Mouse (Mus musculus): ENCODE data around the gene Farp1. TPM values are rescaled to one million over a fixed set of nuclear protein-coding genes. Genes with fewer than 3 reads are reported as not detected.

The Farp1 gene
- total RNA-seq, 2 experiments from 2014 or later, result not detected

DNA sequence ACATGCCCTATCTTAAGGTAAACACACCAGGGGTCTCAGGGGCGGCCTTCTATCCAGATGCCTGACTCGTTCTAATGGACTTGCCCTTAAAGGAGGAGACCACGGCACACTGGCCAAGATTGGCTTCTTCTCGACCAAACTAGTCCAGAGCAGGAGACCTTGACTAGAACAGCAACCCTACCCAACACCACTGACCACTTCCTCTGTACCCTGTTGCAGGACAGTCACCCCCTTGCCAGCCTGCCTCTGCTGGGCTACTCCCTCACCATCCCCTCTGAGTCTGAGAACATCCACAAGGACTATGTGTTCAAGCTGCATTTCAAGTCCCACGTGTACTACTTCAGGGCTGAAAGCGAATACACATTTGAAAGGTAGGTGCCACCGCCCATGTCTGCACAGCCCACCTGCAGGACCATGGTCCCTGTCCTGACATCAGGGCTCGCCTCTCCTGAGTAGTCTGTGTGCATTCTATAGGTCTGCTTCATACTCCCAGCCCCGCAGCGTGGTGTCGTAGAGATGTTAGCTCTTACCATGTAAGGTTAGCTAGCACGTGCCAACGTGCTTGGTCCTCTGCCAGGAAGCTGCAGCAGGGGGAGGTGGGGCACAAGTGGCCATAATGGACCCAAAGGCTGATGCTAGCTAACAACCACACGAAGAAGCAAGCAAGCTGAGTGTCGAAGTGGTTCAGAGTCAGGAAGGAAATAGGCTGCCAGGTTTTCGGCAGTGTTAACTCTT is 245.8 kb downstream of the Farp1 start:
- no peak for ATAC-seq (replicated peaks; ENCODE audit: low FRiP score, poor library complexity, severe bottlenecking)

DNA sequence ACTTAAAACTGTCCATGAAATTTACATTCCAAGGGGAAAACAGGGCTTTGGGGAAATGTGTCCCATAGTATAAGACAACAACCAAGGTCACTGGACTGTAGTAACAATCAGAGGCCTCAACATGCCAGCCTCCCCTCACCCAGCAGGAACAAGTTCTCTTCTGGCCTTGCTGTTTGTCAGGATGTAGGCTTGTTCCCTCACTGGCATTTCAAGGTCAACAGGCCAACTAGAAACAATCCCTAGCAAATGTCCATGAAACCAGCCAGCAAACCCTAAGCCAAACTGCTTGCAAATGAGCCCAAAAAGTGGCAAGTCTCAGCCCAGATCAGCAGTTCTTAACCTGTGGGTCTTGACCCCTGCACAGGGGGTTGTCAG is 246.3 kb downstream of the Farp1 start:
- ATAC-seq (replicated peaks; ENCODE audit: low FRiP score, poor library complexity, severe bottlenecking), result no peak

DNA sequence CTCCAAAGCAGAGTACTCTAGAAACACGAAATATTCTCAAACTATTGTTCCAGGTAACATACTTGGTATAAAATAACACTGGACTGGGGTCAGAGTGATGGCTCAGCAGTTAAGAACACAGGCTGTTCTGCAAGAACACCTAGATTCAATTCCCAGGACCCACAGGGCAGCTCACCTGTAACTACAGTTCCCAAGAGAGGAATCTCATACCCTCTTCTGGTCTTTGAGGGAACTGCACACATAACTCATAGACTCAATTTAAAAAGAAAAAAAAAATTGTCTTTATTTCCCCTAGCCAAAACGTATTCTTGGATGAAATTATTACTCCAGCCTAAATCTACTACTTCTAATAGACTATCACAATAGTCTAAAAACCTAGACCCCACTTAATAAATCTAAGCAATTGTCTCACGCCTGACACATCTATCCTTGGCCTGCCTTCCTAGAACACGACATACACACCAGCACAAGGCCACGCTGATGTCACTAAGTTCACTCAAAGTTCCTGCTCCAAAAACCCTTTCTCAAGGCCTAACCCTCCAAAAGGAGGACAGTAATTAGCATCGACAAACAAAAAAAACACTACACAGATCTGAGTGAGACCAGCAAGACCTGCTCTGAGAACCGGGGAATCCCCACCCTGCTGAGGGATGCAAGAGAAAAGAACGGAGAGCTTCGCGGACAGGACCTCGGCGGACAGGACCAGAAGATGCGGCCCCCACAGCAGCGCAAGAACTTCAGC is 250.6 kb downstream of the Farp1 start:
- no peak for ATAC-seq (replicated peaks; ENCODE audit: low FRiP score, poor library complexity, severe bottlenecking)

DNA sequence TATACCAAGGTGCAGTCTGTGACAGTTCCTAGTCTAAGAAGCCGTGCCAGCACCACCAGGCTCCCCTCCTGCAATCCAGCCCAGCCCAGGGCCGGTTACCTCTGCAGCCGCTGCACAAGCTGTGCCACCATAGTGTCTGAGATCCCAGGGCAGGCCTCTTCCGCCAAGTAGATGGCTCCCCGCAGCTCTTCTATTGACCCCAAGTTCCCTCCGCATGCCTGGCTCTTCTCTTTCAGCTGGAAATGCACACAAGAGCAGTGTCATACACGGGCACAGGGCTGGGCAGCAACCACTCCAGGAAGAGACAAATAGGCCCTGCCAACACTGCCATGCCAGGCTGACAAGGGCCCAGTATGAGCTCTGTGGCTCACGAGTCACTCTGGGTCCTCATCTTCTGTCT is 256.9 kb downstream of the Farp1 start:
- 0 out of 2 replicates have a peak, but pooled peaks have one; percentile 25 for ATAC-seq (replicated peaks; ENCODE audit: low FRiP score, poor library complexity, severe bottlenecking)

DNA sequence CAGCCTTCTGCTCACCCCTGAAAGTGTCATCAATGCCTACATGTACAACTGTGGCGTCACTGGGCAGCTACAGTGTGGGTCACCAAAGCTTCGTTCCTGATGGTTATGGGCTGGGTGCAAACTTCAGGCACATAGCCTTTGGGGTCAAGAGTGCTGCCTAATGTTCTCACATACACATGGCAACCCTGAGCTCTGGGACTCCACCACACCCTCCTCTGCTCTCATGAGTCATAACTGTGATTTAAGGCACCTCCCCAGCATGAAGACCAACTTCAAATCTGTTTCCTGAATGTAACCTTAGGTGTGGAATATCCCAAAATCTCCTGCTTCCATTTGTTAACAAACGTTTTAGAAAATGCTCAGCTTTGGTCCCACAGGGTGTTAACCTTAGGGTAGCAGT is 257.4 kb downstream of the Farp1 start:
- ATAC-seq (replicated peaks; ENCODE audit: low FRiP score, poor library complexity, severe bottlenecking), result no peak

DNA sequence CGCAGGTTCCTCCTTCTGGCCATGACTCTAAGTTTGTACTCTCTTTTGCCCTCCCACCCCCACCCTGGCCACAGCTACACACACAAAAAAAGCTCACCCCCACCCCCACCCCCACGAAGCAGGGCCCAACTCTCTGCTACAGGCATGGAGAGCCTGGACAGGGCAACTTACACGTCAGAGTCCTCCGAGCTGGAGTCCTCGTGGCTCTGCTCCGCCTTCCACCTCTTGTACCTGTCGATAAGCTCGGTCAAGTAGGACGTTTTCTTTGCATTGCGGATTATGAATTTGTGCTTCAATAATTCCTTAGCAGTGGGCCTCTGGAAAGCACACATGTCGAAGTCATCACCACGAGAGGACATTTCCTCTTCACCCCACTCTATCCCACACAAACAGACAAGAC is 259.5 kb downstream of the Farp1 start:
- no peak for ATAC-seq (replicated peaks; ENCODE audit: low FRiP score, poor library complexity, severe bottlenecking)

DNA sequence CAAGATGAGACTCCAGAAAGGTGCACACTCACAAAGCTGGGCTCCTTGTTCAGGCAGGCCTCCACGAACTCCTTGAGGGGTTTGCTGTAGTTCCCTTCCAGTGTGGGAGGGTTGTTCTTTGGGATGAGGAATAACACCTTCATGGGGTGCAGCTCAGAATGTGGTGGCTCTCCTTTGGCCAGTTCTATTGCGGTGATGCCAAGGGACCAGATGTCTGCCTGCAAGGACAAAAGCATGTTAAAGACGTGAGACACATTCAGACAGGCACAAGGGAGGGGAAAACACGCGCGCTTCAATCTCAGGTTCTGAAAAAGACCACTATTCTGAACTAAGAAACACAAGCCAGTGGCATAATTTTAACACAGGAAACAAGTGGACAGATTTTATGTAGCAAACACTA is 262.1 kb downstream of the Farp1 start:
- ATAC-seq (replicated peaks; ENCODE audit: low FRiP score, poor library complexity, severe bottlenecking), result no peak

DNA sequence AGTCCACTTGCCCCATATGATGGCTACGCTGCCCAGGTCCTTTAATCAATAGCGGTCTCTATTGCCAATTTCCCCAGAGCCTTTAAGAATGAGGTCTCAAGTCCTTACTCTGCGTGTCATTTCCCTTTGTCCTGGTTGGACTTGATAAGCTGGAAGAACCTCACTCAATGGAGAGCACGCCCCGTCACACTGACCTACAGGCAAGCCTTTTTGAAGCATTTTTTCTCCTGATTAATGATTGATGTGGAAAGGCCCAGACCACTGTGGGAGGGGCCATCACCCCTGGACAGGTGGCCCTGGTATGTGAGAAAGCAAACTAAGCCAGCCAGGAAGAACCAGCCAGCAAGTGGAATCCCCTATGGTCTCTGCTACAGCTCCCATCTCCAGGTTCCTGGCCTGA is 263.5 kb downstream of the Farp1 start:
- no peak for ATAC-seq (replicated peaks; ENCODE audit: low FRiP score, poor library complexity, severe bottlenecking)

DNA sequence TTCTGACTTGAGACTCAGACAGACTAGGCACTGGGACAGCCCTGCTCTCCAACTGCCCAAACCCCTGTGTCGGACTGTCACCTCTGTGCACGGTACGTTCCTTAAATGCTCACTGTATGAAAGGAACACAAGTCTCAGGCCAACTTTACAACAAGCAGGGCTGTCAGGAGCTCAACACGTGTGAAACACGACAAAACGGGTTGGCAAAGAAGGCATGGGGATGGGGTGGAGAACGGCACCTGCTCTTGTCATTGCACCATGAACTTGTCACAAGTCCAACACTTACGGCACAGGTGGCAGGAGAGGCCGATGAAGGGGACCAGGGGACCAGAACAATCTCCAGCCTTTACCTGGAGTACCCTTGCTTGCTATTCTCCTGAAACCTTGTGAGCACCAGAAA is 264.1 kb downstream of the Farp1 start:
- no peak for ATAC-seq (replicated peaks; ENCODE audit: low FRiP score, poor library complexity, severe bottlenecking)

DNA sequence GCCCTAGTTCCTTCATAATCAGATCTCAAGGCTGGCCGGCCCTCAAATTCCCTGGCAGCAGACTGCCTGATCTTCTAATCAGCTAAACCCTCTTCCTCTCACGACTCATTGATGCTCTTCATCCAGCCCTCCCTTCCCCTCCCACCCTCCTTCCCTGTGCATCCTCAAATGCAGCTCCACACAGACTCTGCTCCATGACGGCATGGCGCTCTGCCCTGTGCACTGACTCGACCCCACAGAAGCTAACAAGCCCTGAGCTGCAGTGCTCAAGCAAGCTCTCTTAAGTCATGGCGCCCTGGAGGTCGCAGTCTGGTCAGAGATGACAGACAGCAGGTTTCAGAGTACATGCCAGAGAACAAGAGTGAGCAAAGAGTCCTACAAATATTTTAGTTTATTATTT is 269.5 kb downstream of the Farp1 start:
- ATAC-seq (replicated peaks; ENCODE audit: low FRiP score, poor library complexity, severe bottlenecking), result no peak

DNA sequence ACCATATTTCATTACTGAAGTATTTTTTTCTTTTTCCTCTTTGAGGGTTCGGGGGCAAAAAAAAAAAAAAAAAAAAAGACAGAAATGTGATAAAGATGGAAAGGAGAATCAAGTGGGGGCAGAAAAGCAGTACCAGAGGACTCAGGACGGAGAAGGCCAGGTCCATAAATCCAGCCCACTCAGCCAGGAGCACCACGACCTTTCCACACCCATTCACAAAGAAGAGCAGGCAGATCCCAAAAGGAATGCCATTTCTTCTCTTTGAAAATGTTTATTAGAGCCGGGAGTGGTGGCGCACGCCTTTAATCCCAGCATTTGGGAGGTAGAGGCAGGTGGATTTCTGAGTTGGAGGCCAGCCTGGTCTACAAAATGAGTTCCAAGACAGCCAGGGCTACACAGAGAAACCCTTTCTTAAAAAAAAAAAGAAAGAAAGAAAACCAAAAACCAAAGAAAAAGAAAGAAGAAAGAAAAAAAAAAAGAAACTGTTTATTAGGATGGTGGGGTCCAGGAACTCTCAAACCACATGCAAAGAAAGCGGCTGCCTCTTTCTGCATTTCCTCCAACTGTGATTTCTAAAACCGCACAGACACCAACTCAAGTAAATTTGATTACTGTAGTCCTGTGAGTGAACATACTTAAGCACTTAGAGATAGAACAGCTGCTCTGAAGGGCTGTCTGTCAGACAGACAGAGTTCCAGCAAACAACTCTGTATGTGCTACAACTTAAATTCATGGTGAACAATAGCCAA is 270.5 kb downstream of the Farp1 start:
- no peak for ATAC-seq (replicated peaks; ENCODE audit: low FRiP score, poor library complexity, severe bottlenecking)

DNA sequence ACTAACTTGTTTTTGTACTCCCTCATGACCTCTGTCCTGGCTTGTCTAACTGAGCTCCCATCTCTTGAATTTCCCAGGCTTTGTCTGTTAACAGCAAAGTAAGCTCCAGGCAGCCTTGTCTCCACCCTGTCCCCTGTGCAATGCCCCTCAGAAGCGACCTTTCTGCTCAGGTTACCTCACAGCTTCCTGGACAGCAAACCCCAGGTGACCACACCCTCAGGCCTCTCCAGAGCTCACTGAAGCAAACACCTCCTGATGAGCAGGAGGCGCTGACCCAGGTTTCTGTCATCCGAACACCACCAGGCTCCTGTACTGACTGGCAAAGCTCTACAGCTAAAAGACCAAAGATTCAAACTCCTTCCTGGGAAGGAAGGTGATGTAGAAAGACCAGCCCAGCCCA is 274.9 kb downstream of the Farp1 start:
- no peak for ATAC-seq (replicated peaks; ENCODE audit: low FRiP score, poor library complexity, severe bottlenecking)

DNA sequence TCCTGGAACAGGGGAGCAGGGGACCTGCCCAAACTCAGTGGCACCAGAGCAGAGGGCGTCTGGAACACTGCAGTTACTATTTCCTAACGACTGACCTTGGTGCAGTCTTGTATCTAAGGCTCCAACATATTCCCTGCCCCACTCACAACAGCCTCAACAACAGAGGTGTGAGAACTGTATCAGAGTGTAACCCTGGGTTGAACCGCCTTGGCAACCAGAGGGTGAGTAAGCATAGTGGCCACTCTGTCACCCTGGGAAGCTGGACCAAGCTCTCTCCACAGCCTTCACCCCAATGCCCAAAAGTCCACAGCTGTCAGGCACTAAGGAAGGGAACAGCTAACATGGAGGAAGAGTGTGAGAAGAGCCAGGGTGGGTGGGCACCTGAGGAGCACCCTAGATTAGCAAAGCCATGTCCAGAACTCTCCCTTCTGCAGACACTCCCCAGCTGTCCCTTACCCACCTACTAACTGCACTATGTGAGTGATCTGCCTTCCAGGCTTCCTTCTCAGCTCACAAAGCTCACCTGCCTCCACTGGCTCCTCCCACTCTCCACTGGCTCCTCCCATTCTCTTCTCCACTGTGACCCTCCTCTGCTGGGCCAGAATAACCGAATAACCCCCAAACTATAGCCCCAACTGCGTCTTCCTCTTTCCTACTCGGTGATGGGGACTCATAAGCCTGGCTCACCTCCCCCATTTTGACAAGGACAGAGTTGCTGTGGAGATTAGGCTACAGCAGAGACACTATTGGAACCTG is 275.5 kb downstream of the Farp1 start:
- no peak for ATAC-seq (replicated peaks; ENCODE audit: low FRiP score, poor library complexity, severe bottlenecking)

DNA sequence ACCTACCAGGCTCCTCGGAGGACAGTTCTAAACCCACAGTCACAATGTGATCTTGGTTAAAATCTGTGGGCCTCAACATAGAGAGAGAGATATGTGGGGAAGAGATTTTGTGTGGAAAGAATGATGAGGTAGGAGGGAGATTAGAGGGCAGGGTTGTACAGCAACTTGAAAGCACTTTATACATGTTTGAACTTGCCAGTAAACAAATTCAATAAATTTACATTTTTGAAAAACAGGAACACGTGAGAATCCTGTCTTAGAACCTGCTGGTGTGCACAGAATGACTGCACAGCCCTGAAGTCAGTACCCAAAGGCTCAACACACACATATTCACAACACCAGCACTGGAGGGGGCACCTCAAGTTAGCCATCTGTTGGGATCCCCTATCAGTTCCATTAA is 276.1 kb downstream of the Farp1 start:
- no peak for ATAC-seq (replicated peaks; ENCODE audit: low FRiP score, poor library complexity, severe bottlenecking)

DNA sequence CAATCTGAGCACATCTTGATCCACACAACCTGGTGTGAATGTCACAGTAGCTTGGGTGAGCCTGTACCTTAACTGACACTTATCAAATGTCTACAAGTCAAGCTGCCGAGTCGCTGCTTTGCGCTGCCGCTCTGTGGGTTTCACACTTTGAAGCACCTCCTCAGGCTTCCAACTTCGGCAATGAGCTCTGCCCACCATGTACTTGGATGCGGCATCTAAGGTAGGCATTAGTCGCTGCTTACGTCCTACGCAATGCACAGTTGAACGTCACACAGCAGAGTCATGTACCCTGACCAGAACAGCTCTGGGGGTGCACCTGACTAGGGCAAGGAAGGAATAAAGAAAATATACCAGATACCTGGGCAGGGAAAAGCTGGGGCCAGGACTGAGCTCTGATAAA is 278.3 kb downstream of the Farp1 start:
- ATAC-seq (replicated peaks; ENCODE audit: low FRiP score, poor library complexity, severe bottlenecking), result no peak

DNA sequence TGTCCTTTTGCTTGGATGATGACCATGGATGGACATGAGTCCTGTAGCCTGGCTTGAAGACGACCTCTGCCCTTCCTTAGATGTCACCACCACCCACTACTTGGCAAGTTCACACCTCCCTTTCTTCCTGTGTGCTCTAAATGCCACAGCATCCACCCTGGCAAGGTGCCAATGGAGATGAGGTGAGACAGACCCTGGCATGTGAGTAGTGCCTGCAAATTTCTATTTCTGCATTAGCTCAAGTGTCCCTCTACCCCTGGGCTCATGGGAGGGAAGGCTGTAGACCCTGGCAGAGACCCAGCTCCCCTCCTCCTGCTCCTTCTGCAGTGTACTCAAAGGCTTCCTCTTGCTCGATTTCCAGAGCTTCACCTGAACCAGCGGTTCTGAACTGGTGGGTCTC is 279.9 kb downstream of the Farp1 start:
- ATAC-seq (replicated peaks; ENCODE audit: low FRiP score, poor library complexity, severe bottlenecking), result no peak

DNA sequence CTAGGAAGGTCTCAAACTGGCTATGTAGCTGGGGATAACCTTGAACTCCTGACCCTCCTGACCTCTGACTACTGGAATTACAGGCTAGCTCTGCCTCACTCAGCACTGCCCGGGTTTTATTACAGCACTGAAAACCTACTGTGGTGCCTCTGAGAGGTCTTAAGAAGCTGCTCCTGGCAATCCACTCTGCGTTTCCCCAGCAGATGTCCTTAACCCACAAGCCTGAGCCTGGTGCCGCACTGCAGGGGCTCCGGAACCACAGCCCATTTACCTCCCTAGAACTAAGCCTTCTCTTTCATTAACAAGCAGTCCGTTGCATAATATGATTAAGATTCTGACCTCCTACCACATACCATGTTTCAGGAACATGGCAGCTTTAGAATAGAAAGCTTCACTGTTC is 281.1 kb downstream of the Farp1 start:
- ATAC-seq (replicated peaks; ENCODE audit: low FRiP score, poor library complexity, severe bottlenecking), result no peak

DNA sequence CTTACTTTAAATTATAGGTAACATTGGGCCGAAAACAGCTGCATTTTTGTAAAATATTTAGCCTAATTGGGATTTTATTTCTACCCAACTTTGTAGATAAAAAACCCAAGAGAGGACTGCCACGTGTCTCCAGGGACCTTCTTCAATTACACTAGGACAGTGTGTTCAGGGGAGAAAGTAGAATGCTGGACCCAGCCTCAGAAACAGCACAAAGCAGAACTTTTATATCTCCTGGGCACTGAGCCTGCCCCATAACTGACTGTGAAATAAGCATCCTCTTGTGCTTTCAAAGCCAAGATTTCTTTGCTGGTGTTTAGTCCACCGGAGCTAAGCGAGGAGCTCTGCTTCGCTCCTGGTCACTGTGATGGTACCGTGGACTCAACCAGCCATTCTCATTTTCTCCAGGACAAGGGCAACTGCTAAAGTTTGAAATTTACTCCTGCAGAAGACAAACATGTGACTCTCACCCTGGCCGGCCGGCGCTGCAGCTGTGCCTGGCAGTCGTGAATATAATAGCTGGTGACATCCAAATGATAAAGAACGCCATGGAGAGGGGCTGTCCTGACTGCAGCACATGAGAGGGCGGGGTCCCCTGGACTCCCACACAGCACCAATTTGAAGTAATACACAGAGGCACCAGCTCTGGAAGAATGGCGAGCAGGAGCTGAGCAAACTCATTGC is 281.8 kb downstream of the Farp1 start:
- no peak for ATAC-seq (replicated peaks; ENCODE audit: low FRiP score, poor library complexity, severe bottlenecking)

DNA sequence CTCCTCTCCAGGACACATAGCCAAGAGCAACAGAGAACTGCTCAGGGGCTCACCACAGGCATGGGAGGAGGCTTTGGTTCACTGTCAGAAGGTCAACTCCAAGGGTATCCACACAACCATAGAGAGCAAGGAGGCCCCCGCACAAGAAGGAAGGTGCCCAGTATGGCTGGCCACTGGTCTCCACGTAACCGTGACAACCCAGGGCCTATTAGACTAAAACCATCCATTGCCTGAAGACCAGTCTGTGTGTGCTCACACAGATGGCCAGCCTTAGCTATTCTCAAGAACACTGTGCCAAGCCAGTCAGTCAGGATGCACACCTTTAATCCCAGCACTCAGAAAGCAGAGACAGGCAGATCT is 282.3 kb downstream of the Farp1 start:
- no peak; the same call in 1 of the 2 replicates for ATAC-seq (replicated peaks; ENCODE audit: low FRiP score, poor library complexity, severe bottlenecking)

DNA sequence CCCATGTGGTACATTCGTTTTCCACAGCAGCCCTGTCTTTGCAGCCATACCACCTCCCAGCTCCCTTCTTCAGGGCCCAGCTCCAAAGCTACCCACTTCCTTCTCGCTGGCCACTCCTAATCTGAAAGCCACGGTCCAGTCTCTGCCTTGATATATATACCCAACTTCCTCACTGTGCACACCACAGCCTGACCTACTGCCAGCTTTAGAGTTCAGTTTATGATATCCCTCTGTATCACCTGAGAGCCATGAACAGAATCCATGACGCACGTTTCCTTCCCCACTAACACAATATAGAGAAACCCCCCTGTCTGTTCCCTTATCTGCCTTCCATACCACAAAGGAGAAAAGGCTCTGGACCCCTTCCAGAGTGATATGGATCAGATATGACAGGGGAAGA is 283.4 kb downstream of the Farp1 start:
- ATAC-seq (replicated peaks; ENCODE audit: low FRiP score, poor library complexity, severe bottlenecking), result no peak
